Mouse (Mus musculus): Measurements from ENCODE around the gene Arid4a.

DNA sequence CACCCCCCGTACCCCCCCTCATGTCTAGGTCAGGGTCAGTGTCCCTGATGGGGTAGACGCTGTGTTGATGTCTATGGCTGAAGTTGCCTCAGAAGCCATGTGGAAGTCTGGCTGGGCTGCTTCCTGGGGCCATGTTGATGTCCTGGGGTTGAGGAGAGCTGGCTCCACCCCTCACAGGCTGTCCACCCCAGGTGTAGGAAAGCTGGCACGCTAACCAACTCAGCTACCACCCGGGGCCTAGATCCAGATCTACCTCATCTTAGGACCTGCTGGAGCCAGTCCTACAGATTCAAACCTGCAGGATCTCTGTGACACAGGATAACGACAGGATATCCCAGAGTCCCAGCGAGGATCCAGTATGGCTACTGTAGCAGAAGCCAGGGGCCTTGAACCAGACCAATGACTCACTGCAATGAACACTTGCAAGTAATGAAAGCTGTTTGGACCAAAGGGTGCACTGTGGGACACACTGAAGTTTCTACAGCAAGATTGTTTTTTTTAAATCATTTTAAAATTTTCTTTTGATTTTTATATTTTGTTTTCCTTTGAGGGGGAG, 91.5 kb downstream of the Arid4a start:
- TF ChIP-seq POLR2A (IDR thresholded peaks at IDR 0.05; ENCODE audit: control insufficient read depth in 1 of 2, insufficient read depth in 1 of 2, low read depth in 1 of 2, low read length in 2 of 2, poor library complexity in 1 of 2) (no peak), TBP (IDR thresholded peaks at IDR 0.05; ENCODE audit: low read depth, low read length) (no peak), MAFK (IDR thresholded peaks at IDR 0.05; ENCODE audit: borderline replicate concordance, low read depth, low read length) (no peak), USF2 (IDR thresholded peaks at IDR 0.05; ENCODE audit: borderline replicate concordance in 1 of 2, insufficient read depth in 1 of 2, low read depth in 1 of 2, low read length in 2 of 2) (no peak), CTCF (IDR thresholded peaks at IDR 0.05 in 2 of 3, conservative IDR thresholded peaks at IDR 0.05 in 1 of 3; ENCODE audit: control insufficient read depth in 1 of 3, insufficient read depth in 1 of 3, low read depth in 2 of 3, low read length in 3 of 3, poor library complexity in 1 of 3, severe bottlenecking in 1 of 3) (no peak), ETS1 (IDR thresholded peaks at IDR 0.05; ENCODE audit: low read depth, low read length) (no peak), MAZ (IDR thresholded peaks at IDR 0.05; ENCODE audit: low read depth, low read length) (no peak), POLR2AphosphoS2 (IDR thresholded peaks at IDR 0.05; ENCODE audit: low read length) (no peak), EP300 (IDR thresholded peaks at IDR 0.05; ENCODE audit: low read depth in 1 of 2, low read length in 2 of 2) (no peak), GATA1 (IDR thresholded peaks at IDR 0.05; ENCODE audit: low read depth, low read length) (no peak), NELFE (IDR thresholded peaks at IDR 0.05; ENCODE audit: low read depth, low read length) (no peak)
